Mouse (Mus musculus) brain, embryonic 14.5 days (tissue): ENCODE measurements around the gene Slc25a47.

Experiments
- CTCF ChIP-seq: fragments of 200-500 bp; IDR thresholded peaks from 2 replicates; pipeline ENCODE4 v1.5.1; 2012; ENCODE audit warnings: inconsistent platforms, mild to moderate bottlenecking, moderate library complexity, borderline replicate concordance; ENCODE audit not compliant: insufficient read depth, insufficient read length; ENCODE audit errors: extremely low read depth
- POLR2A ChIP-seq: fragments of 200-500 bp; IDR thresholded peaks from 2 replicates; pipeline ENCODE4 v1.6.1; 2012; ENCODE audit warnings: mild to moderate bottlenecking, inconsistent platforms, borderline replicate concordance; ENCODE audit not compliant: poor library complexity, insufficient read depth, insufficient read length, severe bottlenecking; ENCODE audit errors: extremely low read depth

- TF ChIP-seq CTCF (peak; percentile 92), POLR2A (no peak)
These were observed 67.1 kb downstream of the Slc25a47 start for GRCm38 (mm10) chr12:108902940-108903339.
